Comparison of ENCODE assay signal across 20 mouse cellular contexts in genomic region chr13:31472366-31472765, GRCm38 (mm10).
A peak's percentile ranks its signal among the peaks of the same experiment; 100 is the strongest.
DNase-seq lines count a peak whose midpoint lies in the region; ATAC-seq and TF ChIP-seq lines count a peak whose summit lies in the region.
"Had no signal": no experiment of that assay in that cellular context is flagged by ENCODE, and none has a peak within 500 bp of the region (broad histone marks: within the 10 kb centered on the region; RNA-seq: fewer than 3 reads in every experiment).

No protein-coding gene starts in this region.

- no peak overlapping the region for H3K9ac ChIP-seq in forebrain, embryonic 16.5 days (replicated peaks; ENCODE audit: low read depth, low read length)
- H3K9ac ChIP-seq: embryonic facial prominence, embryonic 15.5 days; heart, embryonic 15.5 days; liver, embryonic 15.5 days had no signal

- H3K27ac ChIP-seq in left cerebral cortex, adult 2 months = no peak overlapping the region
- 0 out of 2 replicates have a peak overlapping the region, but pooled peaks have one; percentile 4 for H3K27ac ChIP-seq in forebrain, embryonic 16.5 days (ENCODE audit: low read length)
- H3K27ac ChIP-seq: embryonic facial prominence, embryonic 15.5 days; heart, adult 2 months; heart, embryonic 15.5 days; liver, embryonic 15.5 days had no signal

- H3K27me3 ChIP-seq in forebrain, embryonic 16.5 days (replicated peaks; ENCODE audit: control insufficient read depth, insufficient read depth, low read length) = no peaks in the 10 kb centered on the region
- H3K27me3 ChIP-seq: CH12.LX; embryonic facial prominence, embryonic 15.5 days; heart, embryonic 15.5 days; liver, embryonic 15.5 days; megakaryocyte, embryonic 14.5 days had no signal

- WGBS in forebrain, embryonic 16.5 days = 50% methylated on average over 5 of the region's 5 CpGs

- no peaks in the 10 kb centered on the region for H3K9me3 ChIP-seq in forebrain, embryonic 16.5 days (ENCODE audit: control insufficient read depth, low read length)
- H3K9me3 ChIP-seq: embryonic facial prominence, embryonic 15.5 days; heart, embryonic 15.5 days; liver, embryonic 15.5 days had no signal

- peaks cover 5% of the 10 kb centered on the region; the same call in 1 of the 2 replicates for H3K4me1 ChIP-seq in forebrain, embryonic 16.5 days (replicated peaks; ENCODE audit: control insufficient read depth, insufficient read depth, low read length)
- H3K4me1 ChIP-seq: embryonic facial prominence, embryonic 15.5 days; heart, embryonic 15.5 days; liver, embryonic 15.5 days; megakaryocyte, embryonic 14.5 days had no signal

- TF ChIP-seq CTCF in left cerebral cortex, adult 2 months (IDR thresholded peaks at IDR 0.05) = no peak

- intact Hi-C loops in left cerebral cortex, postnatal 25 days (cut with DNase I) = no loop called here
- intact Hi-C loops in left cerebral cortex, adult 2 months (cut with DNase I) = no loop called here

- DNase-seq in cerebellum, postnatal 14 days = peak; percentile 21 to 33
- DNase-seq in cerebellum, adult 8-10 months = no peak
- DNase-seq in left cerebral cortex, postnatal 25 days (ENCODE audit: low spot score in 2 of 2) = peak; percentile 5 to 10
- DNase-seq in left cerebral cortex, adult 2 months (ENCODE audit: extremely low spot score in 1 of 2, low spot score in 2 of 2) = no peak
- peak; percentile 44 to 55 for DNase-seq in layer of hippocampus, postnatal 10 days (ENCODE audit: low spot score in 2 of 2)
- no peak for DNase-seq in adrenal gland, postnatal 14 days
- DNase-seq in right cerebral cortex, postnatal 4 days = no peak
- DNase-seq: cerebellum, adult 9-10 months; embryo, embryonic 11 days; gastrocnemius, postnatal 10 days; heart, adult 2 months; lung, postnatal 10 days had no signal

- H3K4me3 ChIP-seq in left cerebral cortex, adult 2 months = no peak overlapping the region
- no peak overlapping the region for H3K4me3 ChIP-seq in forebrain, embryonic 16.5 days (replicated peaks; ENCODE audit: low read length)
- H3K4me3 ChIP-seq: embryonic facial prominence, embryonic 15.5 days; heart, adult 2 months; heart, embryonic 15.5 days; liver, embryonic 15.5 days; megakaryocyte, embryonic 14.5 days had no signal

- ATAC-seq in forebrain, embryonic 16.5 days = peak; percentile 94
- ATAC-seq: intestine, embryonic 16.5 days; midbrain, embryonic 16.5 days had no signal

- no peak overlapping the region for H3K4me2 ChIP-seq in forebrain, embryonic 16.5 days (ENCODE audit: low read length)
- H3K4me2 ChIP-seq: embryonic facial prominence, embryonic 15.5 days; heart, embryonic 15.5 days; liver, embryonic 15.5 days had no signal

- H3K36me3 ChIP-seq in forebrain, embryonic 16.5 days (ENCODE audit: control insufficient read depth, insufficient read depth) = no peaks in the 10 kb centered on the region
- H3K36me3 ChIP-seq: embryonic facial prominence, embryonic 15.5 days; heart, embryonic 15.5 days; liver, embryonic 15.5 days had no signal

Comparison
In these comparisons a context has a peak if more than half of its experiments do, and no peak if none do; other contexts are left out.
1. DNase-seq: peak in cerebellum, postnatal 14 days (2 of 2), left cerebral cortex, postnatal 25 days (2 of 2) and layer of hippocampus, postnatal 10 days (2 of 2); none in cerebellum, adult 8-10 months (single experiment), left cerebral cortex, adult 2 months (0 of 2), adrenal gland, postnatal 14 days (single experiment) and right cerebral cortex, postnatal 4 days (single experiment).